Mouse (Mus musculus) limb, embryonic 12.5 days (tissue): ENCODE measurements at regions not wholly inside any gene's neighbourhood (a gene's known extent, or its start where the extent isn't known, plus 50 kb on each side); places are given as distances from the start of the nearest gene placed in this dataset.
"Not testable (repeated sequence)": the region's sequence is repeated elsewhere in the genome, so short reads cannot be mapped to it uniquely, and the experiment has no call there.

Experiments
- ATAC-seq: fragments of 200-750 bp; cut with Nextera tagmentation; 2 replicates; pipeline ENCODE4 v1.8.0; 2017; ENCODE audit warnings: low read depth, moderate TSS enrichment; ENCODE audit not compliant: insufficient number of reproducible peaks, insufficient read depth, low FRiP score, low TSS enrichment
- H3K27ac ChIP-seq: fragments of 300-500 bp; sonication (generic); 2 replicates; pipeline ENCODE4 v1.5.1; 2016; ENCODE audit warnings: mild to moderate bottlenecking, moderate library complexity
- H3K27me3 ChIP-seq: fragments of 300-500 bp; sonication (generic); 2 replicates; pipeline ENCODE4 v1.6.1; 2016; ENCODE audit warnings: mild to moderate bottlenecking, moderate library complexity
- H3K36me3 ChIP-seq: fragments of 300-500 bp; sonication (generic); 2 replicates; pipeline ENCODE4 v1.6.1; 2016; ENCODE audit warnings: mild to moderate bottlenecking, moderate library complexity
- H3K4me1 ChIP-seq: fragments of 300-500 bp; sonication (generic); replicated peaks from 2 replicates; pipeline ENCODE4 v1.6.1; 2016
- H3K4me2 ChIP-seq: fragments of 300-500 bp; sonication (generic); 2 replicates; pipeline ENCODE4 v1.6.1; 2016; ENCODE audit warnings: mild to moderate bottlenecking, moderate library complexity
- H3K4me3 ChIP-seq: fragments of 300-500 bp; sonication (generic); replicated peaks from 2 replicates; pipeline ENCODE4 v1.5.1; 2016; ENCODE audit warnings: mild to moderate bottlenecking
- H3K9ac ChIP-seq: fragments of 300-500 bp; sonication (generic); replicated peaks from 2 replicates; pipeline ENCODE4 v1.6.1; 2016; ENCODE audit warnings: mild to moderate bottlenecking, moderate library complexity
- H3K9me3 ChIP-seq: fragments of 300-500 bp; sonication (generic); 2 replicates; pipeline ENCODE4 v1.6.1; 2016; ENCODE audit warnings: mild to moderate bottlenecking, moderate library complexity
- WGBS: fragments of 180-500 bp; shearing (Covaris S2); methylation state at CpG from one replicate; pipeline ENCODE4 v1.1.7; 2016; 5-methylcytosine and 5-hydroxymethylcytosine counted together

DNA sequence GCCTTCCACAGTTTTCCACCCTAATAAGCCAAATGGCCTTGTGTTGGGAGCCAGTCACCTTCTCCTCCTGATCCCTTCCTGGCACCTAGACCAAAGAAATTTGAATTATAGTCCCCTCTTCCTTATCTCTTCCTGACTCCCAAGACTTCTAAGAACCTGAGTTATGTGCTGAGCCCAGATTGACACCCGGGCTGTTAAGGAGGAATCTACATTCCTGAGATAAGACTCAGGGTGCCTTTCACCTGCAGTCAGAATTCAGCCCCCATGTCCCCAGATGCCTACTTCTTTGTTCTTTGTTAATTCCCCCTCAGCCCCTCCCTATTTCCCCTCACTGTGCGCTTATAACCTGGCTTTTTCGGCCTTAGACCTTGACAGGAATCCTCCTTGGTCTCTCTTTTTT lies 1531.6 kb upstream of the B3galt2 start:
- H3K27ac ChIP-seq, H3K4me2 ChIP-seq, H3K4me1 ChIP-seq, H3K4me3 ChIP-seq, H3K9me3 ChIP-seq, H3K36me3 ChIP-seq, ATAC-seq, H3K9ac ChIP-seq, H3K27me3 ChIP-seq: not testable (repeated sequence)
- WGBS = 6% methylated on average over 3 of the region's 3 CpGs

DNA sequence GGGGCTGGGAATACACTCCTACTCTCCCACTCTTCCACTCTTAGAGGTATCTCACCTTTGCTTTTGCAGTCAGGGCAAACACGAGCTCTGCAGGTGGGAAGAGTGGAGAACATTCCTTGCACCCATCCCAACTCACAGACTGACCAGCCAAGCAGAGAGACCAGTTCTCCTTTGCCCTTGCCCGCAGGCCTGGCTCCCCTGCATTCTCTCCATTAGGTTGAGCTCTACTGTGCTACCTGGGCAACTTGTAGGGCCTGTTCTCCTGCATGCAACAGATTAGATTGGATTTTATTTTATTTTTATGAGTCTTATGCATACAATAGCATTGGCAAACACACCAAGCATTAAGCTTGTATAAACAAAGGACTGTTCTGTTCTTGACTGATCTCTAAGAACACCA lies 1483.2 kb upstream of the B3galt2 start:
- Histone ChIP-seq H3K27ac (no peak overlapping the region), H3K9ac (no peak overlapping the region), H3K4me2 (no peak overlapping the region), H3K27me3 (no peaks in the 10 kb centered on the region), H3K36me3 (no peaks in the 10 kb centered on the region), H3K4me3 (no peak overlapping the region), H3K4me1 (no peaks in the 10 kb centered on the region), H3K9me3 (no peaks in the 10 kb centered on the region)
- 83% methylated on average over 2 of the region's 2 CpGs for WGBS
- ATAC-seq = no peak

DNA sequence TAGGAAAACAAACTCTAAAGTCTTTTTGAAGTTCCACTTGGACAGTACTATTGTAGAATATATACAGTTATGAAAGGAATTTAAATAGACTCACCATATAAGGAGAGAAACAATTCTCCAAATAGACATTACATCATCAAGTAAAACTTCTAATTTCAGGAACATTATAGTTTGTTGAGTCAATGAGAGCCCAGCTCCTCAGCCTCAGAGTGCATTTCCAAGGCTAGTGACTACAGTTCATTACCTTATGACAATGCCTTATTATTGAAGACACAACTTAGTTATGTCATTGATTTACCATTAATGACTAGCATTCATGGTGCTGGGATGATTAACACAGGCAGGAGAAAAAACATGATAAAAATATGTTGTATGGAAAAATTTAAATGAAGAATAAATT lies 1481.0 kb upstream of the B3galt2 start:
- Histone ChIP-seq H3K36me3 (no peaks in the 10 kb centered on the region), H3K4me1 (no peaks in the 10 kb centered on the region), H3K4me2 (no peak overlapping the region), H3K9me3 (no peaks in the 10 kb centered on the region), H3K9ac (no peak overlapping the region), H3K27ac (no peak overlapping the region), H3K27me3 (no peaks in the 10 kb centered on the region), H3K4me3 (no peak overlapping the region)
- no peak for ATAC-seq

DNA sequence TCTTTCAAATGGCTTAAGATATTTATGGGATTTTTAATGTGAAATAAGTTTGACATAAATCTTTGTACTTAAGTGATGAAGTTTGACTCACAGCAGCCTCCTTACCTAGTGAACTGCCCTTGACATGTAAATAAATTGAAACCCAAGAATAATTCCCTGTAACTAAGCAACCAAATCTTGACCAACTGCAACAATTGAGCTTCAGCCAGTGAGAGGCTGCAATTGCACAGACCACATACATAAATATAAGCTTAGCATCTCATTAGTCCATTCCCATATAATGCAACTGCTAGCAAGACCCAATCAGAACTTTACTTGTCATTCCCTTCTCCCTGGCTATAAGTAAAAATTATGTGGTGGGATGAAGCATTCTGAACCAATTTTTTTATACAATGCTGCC lies 1473.5 kb upstream of the B3galt2 start:
- no peak for ATAC-seq

DNA sequence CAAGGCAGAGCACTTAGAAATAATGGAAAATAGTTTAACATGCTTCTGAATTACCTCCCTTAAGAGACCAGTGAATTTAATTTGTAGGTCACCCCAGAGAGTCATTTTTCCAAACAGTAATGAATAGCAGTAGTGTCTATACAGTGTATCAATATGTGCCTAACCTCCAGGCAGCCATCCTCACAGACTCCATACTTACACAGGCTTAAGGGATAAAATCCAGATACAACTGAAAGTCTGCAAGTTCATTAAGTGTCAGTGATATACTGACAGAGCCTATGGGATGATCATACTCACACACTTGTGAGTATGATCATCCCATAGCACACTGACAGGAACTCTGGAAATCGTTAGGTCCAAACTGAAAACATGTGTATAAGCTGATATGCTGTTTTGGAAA lies 1469.3 kb upstream of the B3galt2 start:
- Histone ChIP-seq H3K9me3 (no peaks in the 10 kb centered on the region), H3K27me3 (no peaks in the 10 kb centered on the region), H3K4me2 (no peak overlapping the region), H3K36me3 (no peaks in the 10 kb centered on the region), H3K9ac (no peak overlapping the region), H3K27ac (no peak overlapping the region), H3K4me1 (no peaks in the 10 kb centered on the region), H3K4me3 (no peak overlapping the region)
- 41% methylated on average over 1 of the region's 1 CpGs for WGBS
- ATAC-seq = peak; percentile 59; the same call in 1 of the 2 replicates

More for the DNA sequence above, 1473.5 kb upstream of the B3galt2 start:
- Histone ChIP-seq H3K27ac (no peak overlapping the region), H3K27me3 (no peaks in the 10 kb centered on the region), H3K36me3 (no peaks in the 10 kb centered on the region), H3K4me3 (no peak overlapping the region), H3K4me2 (no peak overlapping the region), H3K4me1 (no peaks in the 10 kb centered on the region), H3K9me3 (no peaks in the 10 kb centered on the region), H3K9ac (no peak overlapping the region)

DNA sequence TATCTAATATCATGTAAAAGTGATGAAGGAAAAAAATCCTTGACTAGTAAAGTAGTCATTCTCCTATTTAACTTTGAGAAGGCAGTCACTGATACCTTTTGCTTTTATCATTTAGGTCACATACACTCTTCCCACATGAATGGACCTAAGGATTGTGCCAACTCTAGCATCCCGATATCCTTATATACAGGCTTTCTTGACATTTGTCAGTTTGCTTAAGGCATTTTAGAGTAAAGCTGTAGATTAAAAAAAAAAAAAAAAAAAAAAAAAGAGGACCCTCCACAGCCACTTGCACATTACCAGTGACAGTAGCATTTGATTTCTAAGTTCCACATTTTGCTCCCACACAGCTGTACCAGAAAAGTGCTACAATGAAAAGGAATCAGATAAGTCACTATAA lies 1425.7 kb upstream of the B3galt2 start:
- no peak for ATAC-seq

More for the DNA sequence above, 1425.7 kb upstream of the B3galt2 start:
- no peaks in the 10 kb centered on the region for H3K4me1 ChIP-seq
- WGBS = 83% methylated on average over 1 of the region's 1 CpGs
- no peak overlapping the region for H3K9ac ChIP-seq
- no peak overlapping the region for H3K4me3 ChIP-seq
- no peaks in the 10 kb centered on the region for H3K36me3 ChIP-seq
- no peak overlapping the region for H3K27ac ChIP-seq
- no peaks in the 10 kb centered on the region for H3K27me3 ChIP-seq
- H3K4me2 ChIP-seq = no peak overlapping the region
- H3K9me3 ChIP-seq = no peaks in the 10 kb centered on the region
